Mouse (Mus musculus) CH12.LX (cell line): ENCODE results near the gene Adgra1. TPM values are rescaled to one million over a fixed set of nuclear protein-coding genes. Genes with fewer than 3 reads are reported as not detected.

Experiments
- DNase-seq: peaks from one replicate; pipeline ENCODE4 v3.0.0-alpha.2; 2013; ENCODE audit errors: extremely low read depth
- H3K27ac ChIP-seq: 2 replicates; pipeline ENCODE4 v1.5.1; 2012; ENCODE audit warnings: low read depth, mild to moderate bottlenecking, control low read depth, moderate library complexity; ENCODE audit not compliant: insufficient read depth
- H3K27me3 ChIP-seq: replicated peaks from 2 replicates; pipeline ENCODE3; 2012; ENCODE audit warnings: inconsistent platforms
- H3K36me3 ChIP-seq, 2 experiments: replicated peaks in 1 of 2; 2 replicates each; pipeline versions ENCODE3 to v1.6.1; 2012; ENCODE audit warnings: inconsistent platforms in 1 of 2, low read length in 1 of 2, mild to moderate bottlenecking in 1 of 2, mixed read lengths in 1 of 2, moderate library complexity in 1 of 2; ENCODE audit not compliant: control insufficient read depth in 1 of 2, insufficient read depth in 1 of 2
- H3K4me1 ChIP-seq, 2 experiments: 2 replicates each; pipeline ENCODE4 v1.6.1; 2012; ENCODE audit warnings: inconsistent platforms in 1 of 2, moderate library complexity in 1 of 2; ENCODE audit not compliant: insufficient read depth in 2 of 2, control insufficient read depth in 1 of 2
- H3K4me2 ChIP-seq: 2 replicates; pipeline ENCODE4 v1.6.1; 2012; ENCODE audit warnings: low read depth, mild to moderate bottlenecking, control low read depth; ENCODE audit not compliant: poor library complexity, insufficient read depth, severe bottlenecking
- H3K4me3 ChIP-seq, 3 experiments: fragments of 150-350 bp in 1 of 3; sonication (generic) in 1 of 3; replicated peaks in 1 of 3; 2 replicates each; pipeline versions ENCODE3 to v1.5.1; 2011 to 2012; ENCODE audit warnings: low read depth in 2 of 3, low read length in 2 of 3, mild to moderate bottlenecking in 2 of 3, moderate library complexity in 2 of 3, control low read depth in 1 of 3, improper control_type of control experiment in 1 of 3, inconsistent platforms in 1 of 3, mixed read lengths in 1 of 3; ENCODE audit not compliant: poor library complexity in 1 of 3
- H3K79me2 ChIP-seq: replicated peaks from 2 replicates; pipeline ENCODE4 v1.6.1; 2012; ENCODE audit warnings: mild to moderate bottlenecking, moderate library complexity; ENCODE audit not compliant: control insufficient read depth, poor library complexity, insufficient read depth, severe bottlenecking; ENCODE audit errors: extremely low read depth
- H3K9ac ChIP-seq: 2 replicates; pipeline ENCODE4 v1.6.1; 2012; ENCODE audit warnings: low read depth, mild to moderate bottlenecking, control low read depth, moderate library complexity; ENCODE audit not compliant: insufficient read depth
- H3K9me3 ChIP-seq: replicated peaks from 2 replicates; pipeline ENCODE3; 2012; ENCODE audit warnings: low read length, inconsistent platforms, mixed read lengths
- BHLHE40 ChIP-seq: IDR thresholded peaks from 2 replicates; pipeline ENCODE4 v1.6.1; 2011; ENCODE audit warnings: mild to moderate bottlenecking, low read depth, low read length, improper control_type of control experiment
- CHD1 ChIP-seq: IDR thresholded peaks from 2 replicates; pipeline ENCODE4 v1.6.1; 2012; ENCODE audit warnings: low read depth, low read length, improper control_type of control experiment, inconsistent platforms
- CTCF ChIP-seq, 2 experiments: IDR thresholded peaks in 1 of 2; conservative IDR thresholded peaks in 1 of 2; 2 replicates each; pipeline ENCODE4 v1.5.1; 2011 to 2012; ENCODE audit warnings: low read depth in 2 of 2, low read length in 2 of 2, improper control_type of control experiment in 1 of 2, inconsistent platforms in 1 of 2, mild to moderate bottlenecking in 1 of 2, moderate library complexity in 1 of 2
- E2F4 ChIP-seq: IDR thresholded peaks from 2 replicates; pipeline ENCODE4 v1.6.1; 2011; ENCODE audit warnings: low read depth, low read length, improper control_type of control experiment; ENCODE audit not compliant: insufficient replicate concordance
- EP300 ChIP-seq: IDR thresholded peaks from 2 replicates; pipeline ENCODE4 v1.6.1; 2011; ENCODE audit warnings: low read length, improper control_type of control experiment
- GABPA ChIP-seq: IDR thresholded peaks from 2 replicates; pipeline ENCODE4 v1.6.1; 2012; ENCODE audit warnings: low read depth, low read length, improper control_type of control experiment, inconsistent platforms; ENCODE audit not compliant: insufficient replicate concordance
- HCFC1 ChIP-seq: IDR thresholded peaks from 2 replicates; pipeline ENCODE4 v1.6.1; 2012; ENCODE audit warnings: low read depth, mild to moderate bottlenecking, inconsistent platforms, low read length, improper control_type of control experiment
- JUN ChIP-seq: IDR thresholded peaks from 2 replicates; pipeline ENCODE4 v1.6.1; 2011; ENCODE audit warnings: low read depth, mild to moderate bottlenecking, low read length, improper control_type of control experiment, moderate library complexity; ENCODE audit not compliant: insufficient read depth
- JUND ChIP-seq: conservative IDR thresholded peaks from 2 replicates; pipeline ENCODE4 v1.6.1; 2011; ENCODE audit warnings: low read depth, low read length, improper control_type of control experiment
- MAFK ChIP-seq: IDR thresholded peaks from 2 replicates; pipeline ENCODE4 v1.6.1; 2011; ENCODE audit warnings: low read length, improper control_type of control experiment; ENCODE audit not compliant: insufficient replicate concordance
- MAX ChIP-seq: IDR thresholded peaks from 2 replicates; pipeline ENCODE4 v1.6.1; 2011; ENCODE audit warnings: low read length, improper control_type of control experiment
- MAZ ChIP-seq: IDR thresholded peaks from 2 replicates; pipeline ENCODE4 v1.6.1; 2012; ENCODE audit warnings: low read depth, mild to moderate bottlenecking, inconsistent platforms, low read length, improper control_type of control experiment, moderate library complexity
- MEF2A ChIP-seq: IDR thresholded peaks from 2 replicates; pipeline ENCODE4 v1.6.1; 2014; ENCODE audit warnings: low read depth, mild to moderate bottlenecking, inconsistent platforms, low read length, improper control_type of control experiment, borderline replicate concordance
- MYC ChIP-seq: IDR thresholded peaks from 2 replicates; pipeline ENCODE4 v1.6.1; 2011; ENCODE audit warnings: low read depth, mild to moderate bottlenecking, improper control_type of control experiment, low read length
- NELFE ChIP-seq: IDR thresholded peaks from 2 replicates; pipeline ENCODE4 v1.6.1; 2011; ENCODE audit warnings: low read depth, low read length, improper control_type of control experiment
- PAX5 ChIP-seq: IDR thresholded peaks from 2 replicates; pipeline ENCODE4 v1.6.1; 2012; ENCODE audit warnings: low read length, inconsistent platforms, mixed read lengths
- POLR2A ChIP-seq: IDR thresholded peaks from 2 replicates; pipeline ENCODE4 v1.6.1; 2011; ENCODE audit warnings: low read depth, mild to moderate bottlenecking, improper control_type of control experiment, low read length
- POLR2AphosphoS2 ChIP-seq: IDR thresholded peaks from 2 replicates; pipeline ENCODE4 v1.6.1; 2011; ENCODE audit warnings: low read depth, low read length, improper control_type of control experiment
- RCOR1 ChIP-seq: conservative IDR thresholded peaks from 2 replicates; pipeline ENCODE4 v1.6.1; 2012; ENCODE audit warnings: low read depth, mild to moderate bottlenecking, inconsistent platforms, low read length, improper control_type of control experiment
- SIN3A ChIP-seq: IDR thresholded peaks from 2 replicates; pipeline ENCODE4 v1.6.1; 2012; ENCODE audit warnings: low read length, improper control_type of control experiment, inconsistent platforms
- SMC3 ChIP-seq: IDR thresholded peaks from 2 replicates; pipeline ENCODE4 v1.6.1; 2011; ENCODE audit warnings: low read depth, low read length, improper control_type of control experiment
- TBP ChIP-seq: conservative IDR thresholded peaks from 2 replicates; pipeline ENCODE4 v1.6.1; 2011; ENCODE audit warnings: low read depth, low read length, improper control_type of control experiment
- UBTF ChIP-seq: IDR thresholded peaks from 2 replicates; pipeline ENCODE4 v1.6.1; 2012; ENCODE audit warnings: low read depth, mild to moderate bottlenecking, inconsistent platforms, low read length, improper control_type of control experiment, moderate library complexity
- USF2 ChIP-seq: conservative IDR thresholded peaks from 2 replicates; pipeline ENCODE4 v1.6.1; 2011; ENCODE audit warnings: low read depth, low read length, improper control_type of control experiment
- ZC3H11A ChIP-seq: IDR thresholded peaks from 2 replicates; pipeline ENCODE4 v1.6.1; 2012; ENCODE audit warnings: low read depth, mild to moderate bottlenecking, inconsistent platforms, low read length, improper control_type of control experiment
- ZKSCAN1 ChIP-seq: IDR thresholded peaks from 2 replicates; pipeline ENCODE4 v1.6.1; 2012; ENCODE audit warnings: low read depth, inconsistent platforms, low read length, improper control_type of control experiment, borderline replicate concordance
- ZMIZ1 ChIP-seq: IDR thresholded peaks from 2 replicates; pipeline ENCODE4 v1.6.1; 2012; ENCODE audit warnings: low read depth, mild to moderate bottlenecking, inconsistent platforms, low read length, improper control_type of control experiment
- ZNF384 ChIP-seq: IDR thresholded peaks from 2 replicates; pipeline ENCODE4 v1.6.1; 2012; ENCODE audit warnings: low read depth, low read length, improper control_type of control experiment, inconsistent platforms
- dilution Hi-C: fragments of 300-500 bp; cut with MboI; formaldehyde crosslinking; loops from 2 replicates; pipeline ENCODE4 v1.14.3; 2020; ENCODE audit warnings: low sequenced_read_pairs; ENCODE audit not compliant: extremely low pct_unique_long_range_greater_than_20kb, extremely low pct_ligation_motif_present
- in situ Hi-C: fragments of 300-500 bp; cut with MboI; formaldehyde crosslinking; loops from 3 replicates; pipeline ENCODE4 v1.14.3; 2019; ENCODE audit warnings: low sequenced_read_pairs, low pct_ligation_motif_present, low pct_unique_long_range_greater_than_20kb, mixed read lengths
- polyA plus RNA-seq: library from polyadenylated mRNA; unstranded; fragments of >175 nt; gene quantifications from 2 replicates; pipeline ENCODE4 v1.2.1, GENCODE M21; 2012; ENCODE audit warnings: low read depth; ENCODE audit not compliant: insufficient read length
- total RNA-seq, 2 experiments: library from RNA; depleted of rRNA; stranded (reverse); fragments of 300-350 nt in 1 of 2; fragments of >200 nt in 1 of 2; gene quantifications; 2 replicates each; pipeline ENCODE4 v1.2.3; 2012 to 2014

Gene Adgra1
- total and polyA plus RNA-seq, 3 experiments = not detected

GRCm38 (mm10) chr7:139788927-139789326, 45.0 kb upstream of the Adgra1 start:
- TF ChIP-seq ZNF384 = no peak
- TF ChIP-seq RCOR1 = no peak
- TF ChIP-seq SMC3 = no peak
- no peak for TF ChIP-seq CTCF (conservative IDR thresholded peaks at IDR 0.05 in 1 of 2, IDR thresholded peaks at IDR 0.05 in 1 of 2; ENCODE audit: low read depth in 2 of 2, low read length in 2 of 2)
- no peak for TF ChIP-seq MAFK
- no peak for TF ChIP-seq EP300
- no peak for TF ChIP-seq SIN3A
- TF ChIP-seq MAZ = no peak
- no peak for TF ChIP-seq UBTF
- no peak for TF ChIP-seq ZKSCAN1
- TF ChIP-seq MEF2A = no peak
- in situ Hi-C loops = no loop called here

GRCm38 (mm10) chr7:139789718-139790117, 44.3 kb upstream of the Adgra1 start:
- dilution Hi-C loops = no loop called here
- no peak for DNase-seq
- in situ Hi-C loops = loop anchor here (10.0 kb wide), 1 partner anchor 55 kb away; no protein-coding TSS in a partner anchor

More at GRCm38 (mm10) chr7:139788927-139789326, 45.0 kb upstream of the Adgra1 start:
- dilution Hi-C loops = no loop called here
- H3K36me3 ChIP-seq = no peaks in the 10 kb centered on the region
- no peak for DNase-seq
- no peak overlapping the region for H3K27ac ChIP-seq
- no peak overlapping the region for H3K9ac ChIP-seq
- no peak overlapping the region for H3K4me3 ChIP-seq
- no peak overlapping the region for H3K4me2 ChIP-seq
- peaks cover 4 to 10% of the 10 kb centered on the region in 2 experiments; a peak in 3 of 4 replicates for H3K4me1 ChIP-seq
- no peaks in the 10 kb centered on the region for H3K9me3 ChIP-seq
- H3K79me2 ChIP-seq = no peaks in the 10 kb centered on the region
- no peaks in the 10 kb centered on the region for H3K27me3 ChIP-seq

More at GRCm38 (mm10) chr7:139789718-139790117, 44.3 kb upstream of the Adgra1 start:
- TF ChIP-seq BHLHE40 (no peak), ZNF384 (no peak), ZC3H11A (no peak), POLR2A (no peak), CHD1 (no peak), MYC (no peak), GABPA (no peak), PAX5 (no peak), JUN (no peak), USF2 (no peak), JUND (no peak), CTCF (conservative IDR thresholded peaks at IDR 0.05 in 1 of 2, IDR thresholded peaks at IDR 0.05 in 1 of 2; ENCODE audit: low read depth in 2 of 2, low read length in 2 of 2) (no peak), SMC3 (no peak), POLR2AphosphoS2 (no peak), E2F4 (no peak), HCFC1 (no peak), ZMIZ1 (no peak), TBP (no peak), NELFE (no peak), MAX (no peak)
- TF ChIP-seq, all 38 proteins: peak for 0
- no peak overlapping the region for H3K9ac ChIP-seq
- peaks cover 4 to 10% of the 10 kb centered on the region in 2 experiments; a peak in 3 of 4 replicates for H3K4me1 ChIP-seq
- H3K79me2 ChIP-seq = no peaks in the 10 kb centered on the region
- H3K27ac ChIP-seq = no peak overlapping the region
- H3K4me3 ChIP-seq = no peak overlapping the region
- no peaks in the 10 kb centered on the region for H3K36me3 ChIP-seq
- H3K9me3 ChIP-seq = no peaks in the 10 kb centered on the region
- peaks cover 2% of the 10 kb centered on the region for H3K27me3 ChIP-seq
- no peak overlapping the region for H3K4me2 ChIP-seq
